Mouse (Mus musculus) right cerebral cortex, postnatal 10 days (tissue): Measurements from ENCODE around the gene Nfya.
A peak's percentile ranks its signal among the peaks of the same experiment; 100 is the strongest.

ENCODE experiments used
- DNase-seq, 2 experiments: peaks; one replicate each; pipeline ENCODE4 v3.0.0; 2021; ENCODE audit warnings: low spot score in 2 of 2

Nfya gene

GRCm38 (mm10) chr17:48430394-48430793 lies 20.7 kb upstream of the Nfya start:
- DNase-seq: no peak

- DNase-seq: no peak
These were observed 18.3 kb upstream of the Nfya start for GRCm38 (mm10) chr17:48427852-48428530.

- no peak for DNase-seq
These were observed 17.5 kb upstream of the Nfya start for GRCm38 (mm10) chr17:48426991-48427750.

DNA sequence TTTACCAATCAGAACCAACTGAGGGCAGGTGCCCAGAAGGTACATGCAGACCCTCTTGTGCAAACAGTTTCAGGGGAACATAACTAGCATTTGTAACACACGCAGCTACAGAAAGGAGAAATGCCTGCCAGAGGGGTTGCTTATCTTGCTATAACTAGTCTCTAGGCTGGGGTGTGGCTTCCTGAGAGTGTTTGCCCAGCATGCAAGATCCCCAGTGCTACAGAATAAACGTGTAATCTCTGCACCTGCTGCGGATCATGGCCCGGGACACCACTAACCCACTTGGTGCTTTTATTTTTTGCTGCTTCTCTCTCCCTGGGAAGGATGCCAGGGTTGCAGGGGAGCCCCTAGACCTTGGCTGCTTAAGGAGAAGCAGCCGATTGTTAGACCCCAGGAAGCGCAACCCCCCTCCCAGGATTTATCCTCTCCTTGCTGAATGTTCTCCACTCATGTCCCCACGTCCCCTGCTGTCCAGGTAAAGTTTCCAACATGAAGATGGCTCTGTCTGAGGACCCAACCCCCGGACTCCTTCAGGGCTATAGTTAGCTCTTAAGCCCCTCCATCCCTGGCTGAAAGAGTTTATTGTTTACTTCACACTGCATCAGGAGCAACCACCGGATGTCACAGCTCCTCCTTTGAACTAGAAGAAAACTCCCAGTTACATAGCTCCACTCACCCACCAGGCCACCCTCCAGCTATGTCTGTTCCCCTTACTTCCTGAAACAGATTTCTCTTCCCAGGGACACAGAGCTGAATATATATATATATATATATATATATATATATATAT lies 16.3 kb upstream of the Nfya start:
- DNase-seq: no peak

GRCm38 (mm10) chr17:48424237-48424636 lies 14.5 kb upstream of the Nfya start:
- DNase-seq: no peak

DNA sequence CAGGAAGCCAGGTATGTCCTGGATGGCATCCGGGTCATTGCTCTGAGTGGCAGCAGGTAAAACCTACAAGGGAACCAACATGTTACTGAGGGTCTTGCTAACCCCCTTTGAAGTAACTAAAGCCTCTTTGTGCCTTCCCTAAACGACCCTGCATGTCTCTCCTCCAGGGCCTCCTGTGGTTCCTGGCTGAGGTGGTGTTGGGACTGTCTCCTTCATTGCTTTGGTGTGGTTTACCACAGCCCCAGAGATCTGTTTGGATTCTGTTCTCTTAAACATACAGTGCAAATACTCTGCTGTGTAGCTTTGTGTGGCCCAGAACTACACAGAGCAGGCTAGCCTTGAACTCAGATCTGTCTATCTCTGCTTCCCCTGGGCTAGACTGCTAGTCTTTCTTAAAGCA lies 9.9 kb upstream of the Nfya start:
- no peak for DNase-seq

DNA sequence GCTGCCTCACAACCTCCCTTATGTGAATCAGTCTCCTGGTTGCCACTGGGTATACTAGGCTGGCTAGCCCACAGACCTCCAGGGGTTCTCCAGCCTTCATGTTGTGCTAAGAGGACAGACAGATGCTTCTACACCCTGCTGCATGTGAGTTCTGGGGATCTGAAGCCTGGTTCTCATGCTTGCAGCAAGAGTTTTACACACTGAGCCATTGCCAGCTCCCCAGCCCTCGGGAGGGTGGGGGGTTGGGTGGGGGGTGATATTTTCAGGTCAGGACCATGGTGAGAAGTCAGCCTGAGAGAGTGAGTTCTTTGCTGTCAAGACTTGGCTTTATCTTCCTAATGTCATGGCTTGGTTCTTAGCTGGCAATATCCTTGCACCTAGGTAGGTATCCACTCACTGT lies 9.1 kb upstream of the Nfya start:
- no peak for DNase-seq

DNA sequence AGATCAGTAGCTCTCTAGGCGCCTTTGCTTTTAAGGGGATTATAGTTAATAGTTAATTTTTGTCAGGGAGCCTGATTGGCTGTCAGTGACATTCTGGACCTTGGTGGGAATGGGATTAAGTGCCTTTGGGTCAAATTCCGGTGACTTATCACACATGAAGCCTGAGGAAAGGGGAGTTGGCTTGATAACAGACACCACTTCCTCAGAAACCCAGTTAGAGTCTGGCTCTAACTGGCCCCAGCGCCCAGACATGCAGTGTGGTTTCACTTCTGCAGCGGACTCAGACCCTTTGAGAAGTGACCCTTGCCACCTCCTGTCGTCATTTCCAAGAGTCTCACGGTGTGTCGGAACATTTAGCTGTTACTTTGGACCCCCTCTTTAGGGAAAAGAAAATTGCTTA lies 8.5 kb upstream of the Nfya start:
- DNase-seq: no peak

DNA sequence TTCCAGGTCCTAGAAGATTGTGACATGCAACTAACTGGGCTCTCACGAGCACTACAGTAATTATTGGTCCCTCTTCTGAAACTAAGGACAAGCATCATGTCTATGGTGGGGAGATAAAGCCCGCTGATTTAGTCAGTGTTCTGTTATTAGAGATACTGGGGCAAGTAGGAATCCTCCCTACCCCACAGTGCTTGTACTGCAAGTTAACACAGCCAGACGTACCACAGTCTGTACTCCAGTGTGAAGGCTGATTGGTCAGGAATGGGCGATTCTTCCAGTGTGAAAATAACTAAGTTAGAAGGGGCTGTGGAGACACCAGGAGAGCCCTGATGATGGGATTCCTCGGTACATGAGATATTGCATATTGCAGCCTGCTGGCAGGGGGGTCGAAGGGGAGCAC lies 7.8 kb upstream of the Nfya start:
- no peak for DNase-seq

GRCm38 (mm10) chr17:48416425-48417195 lies 6.9 kb upstream of the Nfya start:
- peak; percentile 73 to 86 for DNase-seq

DNA sequence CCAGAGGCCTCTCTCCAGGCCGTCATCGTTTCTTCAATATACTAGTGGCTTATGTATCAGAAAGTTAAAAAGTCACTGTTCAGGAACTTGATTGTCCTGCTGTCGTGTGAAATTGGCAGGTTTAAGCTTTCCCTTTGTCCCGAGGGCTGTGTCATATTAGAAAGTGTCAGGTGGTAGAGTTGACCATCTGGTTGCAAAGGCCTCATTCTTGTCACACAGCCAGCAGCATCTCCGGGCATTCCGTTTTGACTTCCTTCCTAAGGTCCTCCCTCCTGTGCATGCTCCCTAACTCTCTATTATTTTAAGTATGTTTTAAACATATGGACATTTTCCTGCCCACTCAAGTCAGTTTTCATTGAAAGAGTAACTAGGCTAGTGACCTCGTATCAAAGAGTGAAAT lies 6.3 kb upstream of the Nfya start:
- no peak for DNase-seq

DNA sequence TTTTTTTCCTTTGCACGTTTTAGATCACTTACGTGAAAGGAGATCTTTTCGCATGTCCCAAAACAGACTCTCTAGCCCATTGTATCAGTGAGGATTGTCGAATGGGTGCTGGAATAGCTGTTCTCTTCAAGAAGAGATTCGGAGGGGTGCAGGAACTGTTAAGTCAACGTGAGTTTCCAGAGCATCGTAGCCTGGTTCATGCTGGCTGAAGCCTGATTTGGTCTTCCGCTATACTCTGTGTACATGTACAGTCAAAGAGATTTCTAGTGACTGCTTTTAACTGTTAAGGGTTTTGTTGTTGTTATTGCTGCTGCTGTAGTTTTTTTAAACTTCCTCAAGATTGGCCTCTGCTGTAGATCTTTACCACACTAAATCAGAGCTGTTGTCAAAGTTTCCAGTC lies 1.5 kb upstream of the Nfya start:
- no peak for DNase-seq

GRCm38 (mm10) chr17:48410299-48410785 lies 636 bp upstream of the Nfya start:
- DNase-seq: peak in 1 of 2 experiments; percentile 39

GRCm38 (mm10) chr17:48408526-48409291 lies 997 bp downstream of the Nfya start:
- DNase-seq: peak; percentile 81 to 83

DNA sequence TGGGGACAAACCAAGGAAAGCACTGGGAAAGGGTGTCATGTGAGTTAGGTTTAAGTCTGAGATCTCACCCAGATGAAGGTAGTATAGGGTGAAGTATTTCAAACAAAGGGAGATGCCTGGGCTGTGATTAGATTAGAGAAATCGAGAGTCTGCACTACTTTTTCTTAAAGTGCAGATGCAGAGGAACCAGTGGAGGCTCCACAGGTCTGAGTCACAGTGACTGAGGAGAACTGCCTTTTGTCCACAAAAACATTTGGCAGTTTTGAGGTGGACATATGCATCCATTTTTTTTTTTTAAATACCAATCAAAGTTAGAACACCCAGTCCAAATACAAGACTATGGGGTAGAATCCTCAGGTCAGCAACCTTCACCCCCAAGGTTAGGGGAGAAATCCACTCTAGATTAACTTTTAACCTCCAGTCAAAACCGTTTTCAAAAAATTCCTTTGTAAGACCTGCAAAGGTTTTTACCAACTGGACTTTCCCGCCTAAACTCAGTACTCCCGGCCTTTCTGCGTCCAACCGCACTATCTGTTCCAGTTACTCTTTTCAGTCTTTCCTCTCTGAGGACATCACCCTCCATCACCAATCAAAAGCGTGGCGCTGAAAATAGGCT lies 1.7 kb downstream of the Nfya start:
- DNase-seq: no peak

DNA sequence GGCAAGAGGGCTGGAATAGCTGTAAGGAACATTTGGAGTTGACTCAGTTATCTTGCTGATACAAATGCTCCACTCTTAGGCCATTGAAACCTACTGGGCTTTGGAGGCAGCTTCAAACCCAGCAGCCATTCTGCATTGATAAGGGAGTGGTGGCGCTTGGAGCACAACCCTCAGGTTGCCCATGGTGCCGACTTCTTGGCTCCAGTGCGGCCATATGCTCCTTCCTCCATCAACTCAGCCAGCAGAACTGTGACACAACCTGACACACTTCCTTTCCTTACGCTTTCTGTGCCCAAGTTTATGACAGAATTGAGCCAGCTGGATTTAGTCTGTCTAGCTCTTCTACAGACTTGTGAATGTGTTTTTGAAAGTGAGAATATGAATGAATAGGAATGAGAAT lies 2.6 kb downstream of the Nfya start:
- peak; percentile 32 to 63 for DNase-seq

GRCm38 (mm10) chr17:48404706-48405105 lies 5.0 kb downstream of the Nfya start:
- no peak for DNase-seq

DNA sequence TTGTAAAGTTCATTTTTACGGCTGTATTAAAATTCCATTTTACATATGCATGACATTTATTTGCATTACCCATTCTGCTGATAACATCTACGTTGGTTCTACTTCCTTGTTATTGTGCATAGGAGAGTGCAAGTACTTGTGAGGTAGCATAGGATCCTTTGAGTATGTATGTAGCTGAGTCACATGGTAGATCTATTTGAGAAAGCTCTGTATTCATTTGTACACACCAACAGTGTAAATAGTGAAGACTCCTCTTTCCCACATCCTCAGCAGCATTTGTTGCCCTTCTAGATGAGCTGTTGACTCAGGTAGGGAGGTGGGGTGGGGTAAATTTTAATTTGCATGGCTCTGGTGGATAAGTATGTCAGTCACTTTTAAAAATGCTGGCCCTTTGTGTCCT lies 5.9 kb downstream of the Nfya start:
- DNase-seq: no peak

DNA sequence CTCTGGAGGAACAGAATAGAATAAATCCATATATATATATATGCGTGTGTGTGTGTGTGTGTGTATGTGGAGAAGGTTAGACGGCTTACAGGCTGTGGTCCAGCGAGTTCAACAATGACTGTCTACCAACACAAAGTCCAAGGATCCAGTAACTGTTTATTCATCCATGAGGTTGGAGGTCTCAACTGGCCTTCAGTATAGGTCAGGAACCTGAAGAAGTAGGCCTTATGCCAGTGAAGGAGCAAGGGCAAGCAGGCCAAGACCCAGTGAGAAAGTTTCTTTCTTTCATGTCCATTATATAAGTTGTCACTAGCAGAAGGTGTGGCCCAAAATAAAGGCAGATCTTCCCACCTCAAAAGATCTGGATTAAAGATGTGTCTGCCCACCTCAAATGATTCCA lies 7.0 kb downstream of the Nfya start:
- no peak for DNase-seq

- DNase-seq: no peak
These were observed 8.0 kb downstream of the Nfya start for GRCm38 (mm10) chr17:48401710-48402109.

DNA sequence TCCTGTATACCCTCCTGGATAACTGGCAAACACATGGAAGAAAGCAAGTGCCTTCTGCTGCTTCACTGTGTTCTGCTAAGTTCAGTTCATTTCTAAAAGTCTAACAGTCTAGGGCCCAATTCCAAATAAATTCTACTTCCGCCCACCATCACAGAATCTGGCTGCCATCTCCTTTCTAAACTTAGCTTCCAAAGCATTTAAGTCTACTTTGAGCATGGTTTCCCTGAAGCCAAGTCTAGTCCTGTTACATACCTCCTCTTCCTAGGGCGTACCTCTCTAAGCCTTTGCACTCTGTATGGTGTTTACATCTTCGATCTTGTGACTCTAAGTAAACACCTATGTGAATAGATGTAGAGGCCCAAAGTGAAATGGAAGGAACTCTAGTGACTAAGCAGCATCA lies 17.1 kb downstream of the Nfya start:
- DNase-seq: peak; percentile 44 to 64
